Mouse (Mus musculus) layer of hippocampus, adult 8-10 months (tissue): ENCODE data around the gene St6galnac5. TPM values are rescaled to one million over a fixed set of nuclear protein-coding genes. Genes with fewer than 3 reads are reported as not detected.

ENCODE experiments used
- DNase-seq, 2 experiments: peaks; one replicate each; pipeline ENCODE4 v3.0.0; 2022; ENCODE audit warnings: low spot score in 2 of 2
- total RNA-seq, 4 experiments: library from RNA; stranded (reverse); gene quantifications; 2 replicates each; pipeline ENCODE4 v1.2.4; 2022

St6galnac5 gene
- total RNA-seq, 4 experiments from 2014 or later = 106 to 130 (median 121) TPM

DNA sequence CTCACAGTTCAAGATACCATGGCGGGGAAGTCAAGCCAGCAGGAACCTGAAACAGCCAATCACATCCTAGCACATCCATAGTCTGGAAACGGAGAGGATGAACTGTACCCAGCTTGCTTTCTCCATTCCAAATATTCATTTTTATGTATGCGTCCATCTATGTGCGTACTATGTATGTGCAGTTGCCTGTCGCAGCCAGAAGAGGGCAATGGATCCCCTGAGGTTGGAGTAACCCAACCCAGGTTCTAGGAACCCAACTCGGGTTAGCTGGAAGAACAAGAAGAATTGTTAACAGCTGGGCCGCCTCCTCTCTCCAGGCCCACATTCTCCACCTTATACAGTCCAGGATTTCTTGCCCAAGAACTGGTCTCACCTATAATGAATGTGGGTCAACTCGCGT is 31.1 kb downstream of the St6galnac5 start:
- DNase-seq = no peak

DNA sequence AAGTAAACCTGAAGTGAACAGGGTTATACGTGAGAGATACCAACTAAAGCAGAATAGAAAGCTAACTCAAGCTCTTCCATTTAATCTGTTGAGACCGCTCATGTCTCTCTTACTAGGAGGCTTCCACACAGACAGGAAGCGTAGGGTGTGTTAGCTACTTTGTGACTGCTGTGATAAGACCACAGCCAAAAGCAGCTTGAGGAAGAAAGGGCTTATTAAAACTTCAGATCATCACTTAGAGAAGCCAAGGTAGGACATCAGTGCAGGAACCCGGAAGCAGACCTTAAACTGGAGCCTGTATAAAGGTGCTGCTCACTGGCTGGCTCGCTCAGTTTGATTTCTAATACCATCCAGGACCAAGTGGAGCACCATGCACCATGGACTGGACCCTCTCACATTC is 31.7 kb downstream of the St6galnac5 start:
- no peak for DNase-seq

DNA sequence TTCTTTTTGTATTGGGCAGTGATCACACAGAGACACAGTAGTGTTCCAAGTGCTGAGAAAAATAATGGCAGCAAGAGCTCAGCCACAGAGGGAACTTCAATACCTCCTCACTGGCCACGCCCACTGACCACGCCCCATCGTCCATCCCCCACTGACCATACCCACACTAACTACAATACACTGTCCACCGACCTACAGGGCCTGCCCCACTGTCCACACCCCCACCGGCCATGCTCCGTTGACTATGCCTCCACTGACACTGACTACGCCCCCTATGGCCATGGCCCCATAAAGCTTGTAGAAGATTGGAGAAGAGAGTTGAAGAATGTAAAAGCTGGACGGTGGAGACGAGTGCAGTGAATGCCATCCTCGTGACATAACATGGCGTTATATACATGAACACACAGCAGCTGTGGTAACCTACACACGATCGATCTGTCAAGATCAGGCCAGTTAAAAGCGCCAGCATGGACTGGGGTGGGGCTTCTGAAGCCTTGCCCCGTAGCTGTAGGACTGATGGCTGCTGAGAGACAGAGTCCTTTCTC is 32.7 kb downstream of the St6galnac5 start:
- no peak for DNase-seq

DNA sequence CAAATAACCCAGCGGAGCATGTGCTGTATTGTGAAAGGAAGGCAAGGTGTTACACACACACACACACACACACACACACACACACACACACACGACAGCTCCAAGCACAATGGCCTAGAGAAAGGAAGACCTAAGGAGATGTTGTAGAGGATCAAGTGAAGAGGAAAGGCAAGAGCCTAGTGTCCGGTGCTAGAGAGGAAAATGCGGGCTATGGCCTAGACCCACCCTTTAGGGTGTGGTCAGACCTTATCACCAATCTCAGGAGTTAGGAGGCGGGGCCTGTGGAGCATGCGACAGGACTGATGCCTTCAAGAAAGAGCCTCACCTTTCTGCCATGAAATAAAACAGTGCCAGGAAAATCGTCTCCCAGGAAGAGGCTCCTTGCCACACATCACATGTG is 33.5 kb downstream of the St6galnac5 start:
- no peak for DNase-seq

DNA sequence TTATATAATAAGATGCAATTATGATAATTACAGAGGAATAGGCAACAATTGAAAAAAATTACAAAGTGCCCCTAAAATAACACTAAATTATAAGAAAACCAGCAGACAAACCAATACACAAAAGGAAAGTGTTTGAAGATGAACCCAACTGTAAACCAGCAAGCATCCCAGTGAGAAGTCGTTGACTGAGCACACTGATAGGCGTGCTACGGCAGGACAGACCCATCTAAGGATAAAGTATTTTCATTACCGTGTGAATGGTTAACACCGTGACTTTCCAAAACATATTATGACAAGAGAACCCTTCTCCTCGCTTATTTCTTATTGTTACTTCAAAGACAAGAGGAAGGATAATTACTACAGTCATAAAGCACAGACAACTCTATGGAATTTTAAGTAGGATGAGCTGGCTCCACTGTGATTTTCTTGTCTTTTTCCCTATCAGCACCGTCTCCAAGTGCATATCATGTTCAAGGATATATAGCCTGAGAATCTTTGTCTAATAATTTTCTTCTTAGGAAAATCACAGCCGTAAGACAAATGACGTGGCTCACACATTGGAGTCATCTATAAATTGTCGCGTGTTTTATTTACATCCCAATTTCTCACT is 34.9 kb downstream of the St6galnac5 start:
- DNase-seq = no peak

DNA sequence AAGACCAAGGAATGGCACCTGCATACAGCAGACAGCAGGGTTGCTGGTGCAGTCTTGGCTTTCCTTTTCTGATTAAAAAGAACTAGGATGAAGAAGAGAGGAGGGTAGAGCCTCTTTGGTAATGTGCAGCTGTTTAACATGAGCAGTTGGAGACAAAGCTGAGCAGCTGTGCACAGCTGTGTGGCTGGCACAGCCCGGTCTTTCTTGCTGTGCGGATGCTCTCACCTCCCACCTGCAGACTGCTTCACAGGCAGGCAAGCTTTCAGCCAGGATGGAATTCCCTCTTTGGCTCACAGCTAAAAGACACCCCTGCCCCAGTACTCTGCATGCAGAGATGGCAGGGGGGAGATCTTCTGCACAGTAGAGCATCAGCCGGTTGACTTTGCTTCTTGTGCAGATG is 37.3 kb downstream of the St6galnac5 start:
- no peak for DNase-seq

DNA sequence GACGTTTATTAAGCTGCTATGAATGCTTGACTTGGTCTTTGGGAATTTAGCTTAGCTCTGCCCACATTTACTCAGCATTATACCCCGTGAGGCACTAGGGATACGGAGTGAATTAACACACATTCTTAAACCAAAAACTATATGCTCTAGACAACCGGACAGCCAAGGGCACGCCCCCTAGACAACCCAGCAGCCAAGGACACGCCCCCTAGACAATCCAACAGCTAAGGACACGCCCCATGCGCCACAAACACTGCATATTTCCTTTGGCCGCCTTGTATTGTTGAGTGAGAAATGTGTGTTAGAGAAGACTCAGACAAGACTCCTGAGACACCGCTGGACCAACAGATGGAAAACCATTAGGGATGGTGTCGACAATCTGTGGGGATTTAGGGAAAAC is 39.1 kb downstream of the St6galnac5 start:
- no peak for DNase-seq

DNA sequence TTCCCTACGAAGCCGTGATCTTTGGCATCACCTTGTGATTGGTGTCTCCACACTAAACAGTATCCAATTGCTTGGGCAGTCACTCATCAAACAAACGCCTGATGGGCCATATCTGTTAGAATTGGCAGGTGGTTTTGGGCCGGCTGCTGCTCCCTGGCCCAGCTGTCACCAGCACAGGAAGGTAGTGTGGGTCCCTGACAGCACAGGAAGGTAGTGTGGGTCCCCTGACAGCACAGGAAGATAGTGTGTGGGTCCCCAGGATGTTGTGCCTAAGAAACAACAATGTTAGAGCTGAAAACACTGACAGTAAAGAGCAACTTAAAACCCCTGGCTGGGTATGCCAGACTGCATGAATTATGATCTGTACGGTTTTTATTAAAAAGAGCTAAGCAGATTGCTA is 40.4 kb downstream of the St6galnac5 start:
- no peak for DNase-seq

DNA sequence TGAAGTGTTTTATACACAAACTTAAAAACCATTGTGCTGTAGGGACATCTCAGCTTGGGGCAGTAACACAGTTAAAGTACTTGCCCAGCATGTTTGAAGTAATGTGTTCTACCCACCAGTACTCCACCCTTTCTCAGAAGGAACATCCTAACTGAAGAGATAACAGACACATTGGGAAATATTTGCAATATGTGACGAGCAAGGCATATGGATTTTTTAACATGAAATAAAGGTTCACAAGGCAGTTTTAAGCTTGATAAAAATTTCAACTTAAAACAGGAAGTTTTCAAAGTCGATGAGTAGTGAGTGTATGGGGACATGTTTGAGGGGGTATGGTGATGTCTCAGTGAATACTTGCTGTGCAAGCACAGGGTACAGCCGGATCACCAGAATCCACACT is 45.7 kb downstream of the St6galnac5 start:
- no peak for DNase-seq

DNA sequence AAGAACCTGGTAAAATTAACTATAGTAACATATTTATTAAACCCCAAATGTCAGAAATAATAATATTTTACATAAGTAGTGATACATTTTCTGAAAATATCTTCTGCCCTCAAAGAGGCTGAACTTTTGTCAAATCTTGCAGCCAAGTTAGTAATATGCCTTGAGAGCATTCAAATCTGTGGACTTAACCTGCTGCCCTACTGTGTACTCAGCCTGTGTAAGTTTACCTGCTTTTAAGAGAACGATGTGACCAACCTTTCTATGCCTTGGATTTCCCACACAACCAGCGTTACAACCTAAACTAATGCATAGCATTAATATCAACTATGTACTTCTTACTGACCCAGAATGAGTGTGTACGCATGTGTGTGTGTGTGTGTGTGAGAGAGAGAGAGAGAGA is 48.3 kb downstream of the St6galnac5 start:
- DNase-seq = no peak

DNA sequence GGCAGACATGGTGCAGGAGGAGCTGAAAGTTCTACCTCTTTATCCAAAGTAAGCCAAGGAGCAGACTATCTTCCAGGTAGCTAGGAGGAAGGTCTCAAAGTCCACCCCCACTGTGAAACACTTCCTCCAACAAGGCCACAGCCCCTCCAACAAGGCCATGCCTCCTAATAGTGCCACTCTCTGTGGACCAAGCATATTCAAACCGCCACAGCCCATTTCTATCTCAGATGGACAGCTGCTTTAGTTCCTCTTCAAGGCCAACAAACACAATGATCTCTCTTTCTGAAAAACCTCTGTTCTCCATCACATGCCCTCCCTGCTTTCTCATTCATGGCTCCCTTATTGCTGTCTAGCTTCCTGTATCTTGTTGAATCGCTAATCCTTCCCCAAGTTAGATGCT is 49.5 kb downstream of the St6galnac5 start:
- no peak for DNase-seq

DNA sequence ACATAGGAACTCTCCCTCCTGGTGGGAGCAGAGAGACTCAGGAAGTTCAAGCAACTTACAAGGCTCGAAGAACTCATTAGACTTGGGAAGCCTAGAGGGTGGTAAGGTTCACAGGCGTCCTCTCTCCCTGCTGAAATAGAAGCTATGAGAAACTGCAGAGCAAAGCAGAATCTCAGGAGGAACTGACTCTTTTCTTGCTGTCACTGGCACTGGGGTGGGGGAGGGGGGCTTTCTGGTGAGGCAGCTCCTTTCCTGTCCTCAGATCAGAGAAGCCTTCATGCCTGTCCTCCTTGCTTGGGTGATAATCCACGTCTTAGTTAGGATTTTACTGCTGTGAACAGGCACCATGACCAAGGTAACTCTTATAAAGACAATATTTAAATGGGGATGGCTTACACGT is 50.0 kb downstream of the St6galnac5 start:
- DNase-seq = no peak

DNA sequence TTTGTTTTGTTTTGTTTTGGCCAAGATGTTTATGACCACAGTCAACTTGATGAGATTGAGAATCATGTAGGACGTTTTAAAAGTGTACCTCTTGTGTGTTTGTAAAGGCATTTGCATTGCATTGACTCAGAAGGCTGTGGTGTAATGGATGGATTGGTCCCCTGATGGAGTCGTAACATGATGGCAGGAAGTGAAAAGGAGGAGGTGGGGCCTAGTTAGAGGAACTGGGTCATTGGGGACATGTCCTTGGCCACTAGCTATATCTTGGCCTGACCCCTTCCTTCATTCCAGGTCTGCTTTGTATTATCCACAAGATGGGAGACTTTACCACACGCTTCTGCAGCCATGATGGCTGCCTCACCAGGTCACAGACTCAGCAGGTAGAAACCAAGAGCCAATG is 50.7 kb downstream of the St6galnac5 start:
- DNase-seq = no peak

DNA sequence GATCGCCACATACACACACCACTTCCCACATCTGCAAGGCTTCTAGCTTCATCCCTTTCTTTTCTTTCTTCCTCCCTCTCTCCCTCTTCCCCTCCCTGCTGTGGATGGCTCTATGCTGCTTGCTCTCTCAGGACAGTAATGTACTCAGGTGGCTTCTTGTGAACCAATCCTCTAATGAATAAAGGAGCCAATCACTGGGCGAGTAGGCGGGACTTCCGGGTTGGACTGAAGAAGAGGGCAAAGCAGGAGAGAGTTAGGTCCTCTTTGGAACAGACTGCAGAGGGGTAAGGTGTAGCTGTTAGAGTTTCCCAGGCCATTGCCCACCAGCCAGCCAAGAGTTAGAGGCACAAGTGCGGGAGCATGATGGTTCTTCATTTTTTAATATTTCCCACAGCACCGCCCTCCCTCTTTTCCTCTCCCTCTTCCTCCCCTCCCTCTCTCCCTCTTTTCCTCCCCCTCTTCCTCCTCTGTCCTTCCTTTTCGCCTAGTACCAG is 52.2 kb downstream of the St6galnac5 start:
- no peak for DNase-seq

DNA sequence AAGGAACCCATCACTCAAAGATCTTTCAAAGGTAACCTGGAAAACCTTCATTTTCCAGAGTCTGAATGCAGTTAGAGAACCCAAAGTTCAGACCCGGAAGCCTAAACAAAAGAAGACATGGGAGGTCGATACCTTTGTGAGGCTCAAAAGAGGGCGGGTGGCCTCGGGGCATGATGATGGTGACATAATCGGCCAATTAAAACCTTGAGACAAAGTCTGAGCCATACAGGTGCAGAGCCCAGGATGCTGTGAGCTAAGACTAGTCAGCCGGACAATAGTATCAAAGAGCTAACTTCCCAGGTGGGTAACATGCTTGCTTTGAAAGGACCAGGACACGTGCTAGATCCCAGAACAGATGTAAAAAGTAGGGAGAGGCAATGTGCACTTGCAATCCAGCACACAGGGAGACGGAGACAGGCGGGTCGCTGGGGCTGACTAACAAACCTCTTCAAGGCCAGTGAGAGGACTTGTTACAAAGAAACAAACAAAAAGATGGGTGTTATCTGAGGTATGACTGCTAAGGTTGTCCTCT is 52.7 kb downstream of the St6galnac5 start:
- no peak for DNase-seq

DNA sequence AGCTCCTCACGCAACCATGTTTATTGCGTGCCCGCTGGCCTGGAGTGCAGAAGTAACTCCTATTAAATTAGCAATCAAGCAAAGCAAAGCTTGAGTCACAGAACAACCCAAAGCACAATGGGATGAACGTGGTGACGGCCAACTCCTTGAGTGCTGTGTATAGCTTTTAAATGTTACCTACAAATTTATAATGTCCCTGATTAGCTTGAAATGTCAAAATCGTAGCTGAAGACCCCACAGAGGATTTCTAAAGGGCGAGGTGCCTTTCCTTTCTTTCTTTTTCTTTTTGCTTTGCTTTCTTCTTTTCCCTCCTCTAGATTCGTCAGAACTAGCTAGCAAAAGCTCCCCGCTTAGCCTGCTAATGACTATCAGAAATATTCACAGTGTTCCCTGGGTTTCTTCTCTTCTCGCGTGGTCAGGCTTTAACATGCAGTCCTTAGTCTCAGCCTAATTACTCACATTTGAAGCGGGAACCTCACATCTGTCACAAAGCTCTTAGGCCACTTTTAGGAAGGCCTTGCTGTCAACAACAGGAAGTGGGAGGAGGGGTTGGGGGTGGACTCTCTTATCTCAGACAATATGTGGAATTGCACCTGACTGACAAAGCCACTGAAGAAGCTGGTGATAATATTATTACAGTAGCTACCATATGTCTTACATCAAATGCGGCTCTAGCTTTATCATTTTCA is 53.6 kb downstream of the St6galnac5 start:
- DNase-seq = no peak

DNA sequence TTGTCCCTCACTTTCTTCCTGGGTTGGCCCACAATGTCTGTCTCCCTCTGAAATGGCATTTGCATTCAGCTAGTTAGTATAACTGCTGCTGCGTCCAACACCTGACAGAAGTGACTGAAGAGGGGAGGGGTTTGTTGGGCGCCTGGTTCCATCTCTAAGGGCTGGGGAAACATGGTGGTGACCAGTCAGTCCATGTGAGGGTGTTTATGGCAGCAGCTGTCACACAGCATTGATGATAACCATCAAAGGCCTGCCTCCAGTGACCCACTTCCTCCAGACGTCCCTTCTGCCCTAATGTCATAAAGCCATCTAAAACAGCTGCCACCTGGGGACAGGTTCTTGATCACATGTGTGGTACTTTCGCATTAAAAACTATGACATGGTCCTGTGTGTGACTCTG is 55.9 kb downstream of the St6galnac5 start:
- no peak for DNase-seq

DNA sequence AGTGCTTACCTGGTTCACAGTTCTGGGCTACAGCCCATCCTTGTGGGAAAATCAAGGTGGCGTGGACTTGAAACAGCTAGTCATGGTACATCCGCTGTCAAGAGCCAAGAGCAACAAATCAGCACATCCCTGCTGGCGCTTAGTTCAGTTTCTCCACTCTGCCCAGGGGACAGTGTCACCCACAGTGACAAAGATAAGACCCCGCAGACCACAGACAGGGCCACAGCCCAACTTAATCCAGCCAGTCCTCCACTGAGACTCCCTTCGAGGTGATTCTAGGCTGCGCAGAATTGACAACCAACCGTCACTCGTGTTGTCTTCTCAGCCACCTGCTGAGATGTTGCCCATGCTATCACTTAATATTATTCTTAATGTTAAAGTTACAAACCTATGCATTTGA is 56.7 kb downstream of the St6galnac5 start:
- no peak for DNase-seq

DNA sequence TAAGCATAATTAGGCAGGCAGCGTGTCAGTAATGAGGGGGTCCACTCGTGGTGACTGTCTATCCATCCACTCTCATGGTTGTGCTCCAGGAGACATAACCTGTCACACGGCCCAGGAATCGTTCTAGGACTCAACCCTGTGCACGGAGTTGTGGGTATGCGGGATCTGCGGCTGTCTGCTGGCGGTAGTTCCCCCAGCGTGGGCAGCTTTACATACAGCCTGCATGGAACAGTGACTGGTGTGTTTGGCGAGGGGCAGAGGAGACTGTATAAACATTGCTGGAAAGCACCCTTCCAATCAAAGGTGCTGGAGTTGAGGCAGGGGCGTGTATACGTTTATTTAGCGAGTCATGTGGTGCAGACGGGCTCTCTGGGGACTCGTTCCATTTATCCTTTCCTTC is 58.5 kb downstream of the St6galnac5 start:
- DNase-seq = no peak

DNA sequence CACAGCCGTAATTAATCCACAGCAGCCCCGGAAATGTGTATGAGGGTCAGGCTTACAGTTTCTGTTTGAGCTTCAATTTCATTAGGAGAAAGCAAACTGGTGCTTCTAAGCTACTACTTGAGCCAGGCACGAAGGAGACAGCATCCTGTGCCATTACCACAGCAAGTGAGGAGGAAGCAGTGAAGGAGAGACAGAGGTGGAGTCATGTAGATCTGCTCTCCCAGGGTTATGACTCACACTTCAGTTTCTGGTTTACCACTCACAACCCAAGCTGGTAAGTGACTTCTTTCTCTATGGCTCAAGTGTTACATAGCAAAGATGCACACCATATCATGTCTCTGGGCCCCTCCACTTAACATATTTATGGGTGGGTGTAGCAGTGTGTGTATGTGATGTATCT is 61.7 kb downstream of the St6galnac5 start:
- no peak for DNase-seq

DNA sequence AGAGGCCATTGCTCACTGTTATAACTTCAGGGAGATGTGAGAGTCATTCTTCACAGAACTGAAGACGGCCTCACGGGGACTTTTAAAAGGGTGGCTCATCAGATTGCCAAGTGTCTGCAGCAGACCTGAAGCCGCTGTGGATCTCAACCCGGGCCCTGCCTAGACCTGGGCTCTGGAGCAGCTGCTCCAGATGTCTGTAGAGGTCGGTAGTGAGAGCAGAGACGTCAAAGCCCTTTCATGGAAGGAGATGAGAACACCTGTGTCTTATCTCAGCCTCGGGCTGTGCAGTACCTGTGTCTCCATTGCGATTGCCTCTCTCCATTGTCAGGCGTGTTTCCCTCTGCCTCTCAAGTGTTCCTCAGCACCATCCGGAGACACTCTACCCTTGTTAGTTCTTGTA is 62.9 kb downstream of the St6galnac5 start:
- no peak for DNase-seq

DNA sequence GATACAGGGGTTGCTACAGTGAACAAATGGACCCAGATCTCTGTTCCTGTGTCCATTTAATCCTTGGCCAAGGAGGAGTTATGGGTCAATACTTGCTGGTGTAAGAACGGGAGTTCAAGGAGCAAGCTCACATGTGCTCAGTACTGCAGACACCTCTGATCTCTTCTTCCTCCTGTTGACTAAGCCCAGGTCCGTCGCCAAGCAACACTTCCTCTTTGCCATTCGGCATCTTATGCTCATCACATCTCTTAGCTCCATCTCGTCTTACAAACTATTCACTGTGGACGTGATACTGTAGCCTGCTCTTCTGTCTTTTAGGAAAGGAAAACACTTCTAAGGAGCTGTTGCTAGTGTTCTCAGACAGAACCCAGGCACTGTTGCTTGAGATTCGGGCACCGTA is 64.5 kb downstream of the St6galnac5 start:
- no peak for DNase-seq

DNA sequence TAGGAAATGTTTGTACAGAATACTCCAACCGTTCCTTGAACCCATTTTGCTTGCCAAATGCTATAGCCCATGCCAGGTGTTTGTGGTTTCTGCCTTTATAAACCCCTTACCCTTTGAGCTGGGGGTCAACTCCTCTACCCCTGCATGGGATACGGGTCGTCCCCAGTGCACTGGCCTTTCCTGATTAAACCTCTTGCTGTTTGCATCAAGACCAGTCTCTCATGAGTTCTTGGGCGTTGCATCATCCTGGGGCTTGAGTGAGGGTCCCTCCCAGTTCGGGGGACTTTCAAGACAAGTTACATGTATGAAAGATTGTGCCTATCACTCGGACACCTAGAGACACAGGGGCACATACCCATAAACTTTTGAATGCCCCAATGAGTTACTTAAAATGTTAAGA is 67.7 kb downstream of the St6galnac5 start:
- DNase-seq = no peak
